Mouse (Mus musculus): ENCODE measurements around the gene Arhgef7. TPM values are rescaled to one million over a fixed set of nuclear protein-coding genes. Genes with fewer than 3 reads are reported as not detected.

Gene Arhgef7
- total and polyA plus RNA-seq, 2 experiments from 2014 or later, result 49.2 to 77.1 TPM

- no peaks in the 10 kb centered on the region; the same call in 1 of the 2 replicates for H3K36me3 ChIP-seq (replicated peaks; ENCODE audit: control insufficient read depth, insufficient read depth, low read length)
- DNase-seq (ENCODE audit: low spot score) (no peak), ATAC-seq (ENCODE audit: insufficient read depth, low read depth) (no peak)
- 69% methylated on average over 6 of the region's 6 CpGs for WGBS
- H3K4me3 ChIP-seq (ENCODE audit: low read depth, low read length), result no peak overlapping the region
- no peaks in the 10 kb centered on the region for H3K9me3 ChIP-seq (replicated peaks; ENCODE audit: control insufficient read depth, low read length)
- H3K4me1 ChIP-seq (ENCODE audit: control insufficient read depth, insufficient read depth), result 0 out of 2 replicates have a peak, but pooled peaks cover 5% of the 10 kb centered on the region
- H3K9ac ChIP-seq (replicated peaks; ENCODE audit: low read depth, low read length), result no peak overlapping the region
- no peak overlapping the region for H3K27ac ChIP-seq (ENCODE audit: low read depth)
- H3K4me2 ChIP-seq (ENCODE audit: low read depth, low read length), result no peak overlapping the region
- TF ChIP-seq EP300 (IDR thresholded peaks at IDR 0.05; ENCODE audit: low read depth), result no peak
- TF ChIP-seq CTCF (IDR thresholded peaks at IDR 0.05; ENCODE audit: low read depth), result no peak
- H3K27me3 ChIP-seq (ENCODE audit: control insufficient read depth, insufficient read depth, low read length), result no peaks in the 10 kb centered on the region
These were observed 9.6 kb downstream of the Arhgef7 start for GRCm38 (mm10) chr8:11737096-11737495.

DNA sequence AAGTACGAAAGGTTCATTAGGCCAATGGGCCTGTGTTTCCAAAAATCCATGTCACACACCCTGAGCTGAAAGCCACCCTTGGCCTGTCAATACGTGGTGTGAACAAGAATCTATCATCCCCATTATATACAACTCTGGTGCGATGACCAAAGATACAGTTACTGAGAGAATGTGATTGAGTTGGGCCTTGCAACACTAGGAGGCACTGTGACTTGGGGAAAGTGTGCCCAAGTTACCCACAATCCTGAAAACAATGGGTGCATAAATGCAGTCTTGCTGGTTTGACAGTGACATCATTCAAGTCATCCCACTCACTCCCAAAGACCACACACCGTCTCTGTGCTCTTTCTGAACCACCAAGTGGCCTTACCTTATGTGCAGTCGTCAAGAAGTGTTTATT is 11.6 kb downstream of the Arhgef7 start:
- Histone ChIP-seq H3K9ac (replicated peaks; ENCODE audit: low read depth, low read length) (no peak overlapping the region), H3K36me3 (replicated peaks; ENCODE audit: control insufficient read depth, insufficient read depth, low read length) (no peaks in the 10 kb centered on the region; the same call in 1 of the 2 replicates), H3K4me1 (ENCODE audit: control insufficient read depth, insufficient read depth) (0 out of 2 replicates have a peak, but pooled peaks cover 5% of the 10 kb centered on the region), H3K27me3 (ENCODE audit: control insufficient read depth, insufficient read depth, low read length) (no peaks in the 10 kb centered on the region), H3K9me3 (replicated peaks; ENCODE audit: control insufficient read depth, low read length) (no peaks in the 10 kb centered on the region), H3K4me3 (ENCODE audit: low read depth, low read length) (no peak overlapping the region), H3K4me2 (ENCODE audit: low read depth, low read length) (no peak overlapping the region), H3K27ac (ENCODE audit: low read depth) (no peak overlapping the region)
- DNase-seq (ENCODE audit: low spot score) (no peak), ATAC-seq (ENCODE audit: insufficient read depth, low read depth) (no peak)
- 85% methylated on average over 5 of the region's 5 CpGs for WGBS
- peak; percentile 31 for TF ChIP-seq CTCF (IDR thresholded peaks at IDR 0.05; ENCODE audit: low read depth)
- TF ChIP-seq EP300 (IDR thresholded peaks at IDR 0.05; ENCODE audit: low read depth), result no peak

DNA sequence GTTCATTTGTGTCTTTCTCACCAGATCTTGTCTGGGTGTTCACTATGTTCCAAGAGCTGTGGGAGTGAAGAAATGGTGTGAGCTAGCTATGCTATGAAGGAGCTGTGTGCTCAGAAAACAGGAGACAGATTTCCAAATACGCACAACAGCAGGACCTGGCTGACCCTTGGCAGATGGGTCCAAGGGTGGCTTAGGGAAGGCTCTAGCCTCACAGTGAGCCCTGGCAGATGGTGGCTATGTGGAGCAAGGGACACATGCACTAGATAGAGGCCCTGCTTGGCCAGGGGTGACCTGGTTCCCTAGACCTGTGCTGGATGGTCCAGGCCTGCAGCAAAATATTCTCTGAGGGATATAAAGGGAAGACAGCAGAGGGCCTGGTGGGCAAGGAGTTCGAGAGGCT is 13.3 kb downstream of the Arhgef7 start:
- no peaks in the 10 kb centered on the region for H3K9me3 ChIP-seq (replicated peaks; ENCODE audit: control insufficient read depth, low read length)
- DNase-seq (ENCODE audit: low spot score), result no peak
- peaks cover 8% of the 10 kb centered on the region; the same call in 1 of the 2 replicates for H3K4me1 ChIP-seq (ENCODE audit: control insufficient read depth, insufficient read depth)
- TF ChIP-seq EP300 (IDR thresholded peaks at IDR 0.05; ENCODE audit: low read depth) (no peak), CTCF (IDR thresholded peaks at IDR 0.05; ENCODE audit: low read depth) (no peak)
- ATAC-seq (ENCODE audit: insufficient read depth, low read depth), result no peak
- H3K27ac ChIP-seq (ENCODE audit: low read depth), result no peak overlapping the region
- H3K36me3 ChIP-seq (replicated peaks; ENCODE audit: control insufficient read depth, insufficient read depth, low read length), result no peaks in the 10 kb centered on the region; the same call in 1 of the 2 replicates
- H3K9ac ChIP-seq (replicated peaks; ENCODE audit: low read depth, low read length), result no peak overlapping the region
- H3K4me2 ChIP-seq (ENCODE audit: low read depth, low read length), result no peak overlapping the region
- H3K27me3 ChIP-seq (ENCODE audit: control insufficient read depth, insufficient read depth, low read length), result no peaks in the 10 kb centered on the region
- WGBS, result 81% methylated on average over 2 of the region's 2 CpGs
- no peak overlapping the region for H3K4me3 ChIP-seq (ENCODE audit: low read depth, low read length)

GRCm38 (mm10) chr8:11743580-11743979 is 16.1 kb downstream of the Arhgef7 start:
- Histone ChIP-seq H3K4me1 (ENCODE audit: control insufficient read depth, insufficient read depth) (peaks cover 34% of the 10 kb centered on the region), H3K9ac (replicated peaks; ENCODE audit: low read depth, low read length) (no peak overlapping the region), H3K36me3 (replicated peaks; ENCODE audit: control insufficient read depth, insufficient read depth, low read length) (no peaks in the 10 kb centered on the region; the same call in 1 of the 2 replicates), H3K4me3 (ENCODE audit: low read depth, low read length) (no peak overlapping the region), H3K27ac (ENCODE audit: low read depth) (no peak overlapping the region), H3K4me2 (ENCODE audit: low read depth, low read length) (no peak overlapping the region), H3K27me3 (ENCODE audit: control insufficient read depth, insufficient read depth, low read length) (no peaks in the 10 kb centered on the region), H3K9me3 (replicated peaks; ENCODE audit: control insufficient read depth, low read length) (no peaks in the 10 kb centered on the region)
- WGBS, result 63% methylated on average over 10 of the region's 10 CpGs
- DNase-seq (ENCODE audit: low spot score) (no peak), ATAC-seq (ENCODE audit: insufficient read depth, low read depth) (no peak)
- TF ChIP-seq CTCF (IDR thresholded peaks at IDR 0.05; ENCODE audit: low read depth), result no peak

DNA sequence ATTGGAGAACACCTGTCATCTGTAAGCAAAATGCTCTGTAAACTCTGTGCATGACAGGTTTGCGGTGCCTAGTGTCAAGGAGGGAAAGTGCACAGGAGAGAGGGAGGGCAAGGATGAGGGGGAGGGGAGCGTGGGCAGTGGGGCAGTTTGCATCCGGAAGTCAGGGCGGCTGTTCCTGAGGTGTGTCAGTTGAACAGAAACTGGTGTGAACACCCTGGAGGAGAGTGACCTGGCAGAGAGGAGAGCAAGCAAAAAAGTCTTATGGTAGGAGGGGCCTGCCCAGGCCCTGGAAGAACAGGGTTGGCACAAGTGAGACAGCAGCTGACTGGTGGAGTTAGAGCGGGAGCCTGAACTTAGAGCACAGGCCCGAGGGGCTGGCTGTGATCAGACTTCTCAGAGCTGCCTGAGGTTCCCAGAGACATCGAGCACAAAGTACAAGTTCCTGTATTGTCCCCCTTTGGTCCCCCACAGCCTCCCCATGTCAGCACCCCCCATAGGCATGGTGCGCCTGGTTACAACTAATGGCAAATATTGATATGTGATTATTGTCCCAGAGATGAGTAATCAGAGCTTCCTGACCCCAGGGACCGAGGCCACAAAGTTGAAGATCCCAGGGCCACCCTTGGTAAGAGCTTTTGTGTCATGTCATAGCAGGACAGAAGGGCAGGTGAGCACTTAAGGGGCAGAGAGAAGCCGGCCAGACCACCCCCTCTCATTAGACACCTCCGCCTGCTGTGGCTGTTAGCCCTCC is 19.5 kb downstream of the Arhgef7 start:
- 48% methylated on average over 11 of the region's 11 CpGs for WGBS
- ATAC-seq (ENCODE audit: insufficient read depth, low read depth), result peak; percentile 61
- no peaks in the 10 kb centered on the region for H3K36me3 ChIP-seq (replicated peaks; ENCODE audit: control insufficient read depth, insufficient read depth, low read length)
- DNase-seq (ENCODE audit: low spot score), result peak; percentile 68
- H3K4me3 ChIP-seq (ENCODE audit: low read depth, low read length), result no peak overlapping the region
- H3K27ac ChIP-seq (ENCODE audit: low read depth), result peak overlapping the region; percentile 79
- H3K4me1 ChIP-seq (ENCODE audit: control insufficient read depth, insufficient read depth), result peaks cover 43% of the 10 kb centered on the region
- H3K9me3 ChIP-seq (replicated peaks; ENCODE audit: control insufficient read depth, low read length), result no peaks in the 10 kb centered on the region
- H3K27me3 ChIP-seq (ENCODE audit: control insufficient read depth, insufficient read depth, low read length), result no peaks in the 10 kb centered on the region
- TF ChIP-seq CTCF (IDR thresholded peaks at IDR 0.05; ENCODE audit: low read depth) (no peak), EP300 (IDR thresholded peaks at IDR 0.05; ENCODE audit: low read depth) (no peak)
- no peak overlapping the region; the same call in 1 of the 2 replicates for H3K9ac ChIP-seq (replicated peaks; ENCODE audit: low read depth, low read length)
- no peak overlapping the region for H3K4me2 ChIP-seq (ENCODE audit: low read depth, low read length)
